Mouse (Mus musculus) ES-E14 (cell line): ENCODE results near the gene Trabd. TPM values are rescaled to one million over a fixed set of nuclear protein-coding genes. Genes with fewer than 3 reads are reported as not detected.

Experiments used
- DNase-seq: peaks from one replicate; pipeline ENCODE4 v3.0.0-alpha.2; 2013; ENCODE audit warnings: low read depth, low spot score
- H3K27ac ChIP-seq: 2 replicates; pipeline ENCODE4 v1.5.1; 2012; ENCODE audit warnings: low read depth, mild to moderate bottlenecking, low read length, moderate library complexity, mixed read lengths; ENCODE audit not compliant: poor library complexity, insufficient read depth, severe bottlenecking
- H3K36me3 ChIP-seq: 2 replicates; pipeline ENCODE4 v1.6.1; 2012; ENCODE audit warnings: mild to moderate bottlenecking, low read length, moderate library complexity, mixed read lengths; ENCODE audit not compliant: control insufficient read depth, poor library complexity, insufficient read depth, severe bottlenecking
- H3K4me1 ChIP-seq, 2 experiments: fragments of 150-350 bp in 1 of 2; sonication (generic) in 1 of 2; 2 replicates each; pipeline ENCODE4 v1.6.1; 2012; ENCODE audit warnings: low read length in 2 of 2, mild to moderate bottlenecking in 1 of 2, mixed read lengths in 1 of 2; ENCODE audit not compliant: control insufficient read depth in 2 of 2, insufficient read depth in 2 of 2, poor library complexity in 1 of 2
- H3K4me3 ChIP-seq, 2 experiments: fragments of 150-350 bp in 1 of 2; sonication (generic) in 1 of 2; 2 replicates each; pipeline ENCODE4 v1.5.1; 2012; ENCODE audit warnings: low read length in 2 of 2, low read depth in 1 of 2, mild to moderate bottlenecking in 1 of 2, mixed read lengths in 1 of 2; ENCODE audit not compliant: insufficient read depth in 1 of 2, poor library complexity in 1 of 2, severe bottlenecking in 1 of 2
- H3K9ac ChIP-seq: 2 replicates; pipeline ENCODE4 v1.6.1; 2012; ENCODE audit warnings: low read depth, mild to moderate bottlenecking, low read length, mixed read lengths; ENCODE audit not compliant: poor library complexity, insufficient read depth, severe bottlenecking
- H3K9me3 ChIP-seq: fragments of 150-350 bp; sonication (generic); 2 replicates; pipeline ENCODE4 v1.6.1; 2012; ENCODE audit warnings: low read depth, mild to moderate bottlenecking, low read length; ENCODE audit not compliant: control insufficient read depth, insufficient read depth
- CHD2 ChIP-seq: IDR thresholded peaks from 2 replicates; pipeline ENCODE4 v1.6.1; 2014; ENCODE audit warnings: mild to moderate bottlenecking, low read depth, low read length, inconsistent platforms
- HCFC1 ChIP-seq: IDR thresholded peaks from 2 replicates; pipeline ENCODE4 v1.6.1; 2012; ENCODE audit warnings: low read length, inconsistent platforms, borderline replicate concordance; ENCODE audit not compliant: insufficient read depth
- MAFK ChIP-seq: IDR thresholded peaks from 2 replicates; pipeline ENCODE4 v1.6.1; 2014; ENCODE audit warnings: mild to moderate bottlenecking, low read depth, low read length, inconsistent platforms; ENCODE audit not compliant: insufficient read depth
- ZC3H11A ChIP-seq: IDR thresholded peaks from 2 replicates; pipeline ENCODE4 v1.6.1; 2012; ENCODE audit warnings: low read depth, mild to moderate bottlenecking, inconsistent platforms, low read length, borderline replicate concordance
- ZNF384 ChIP-seq: IDR thresholded peaks from 2 replicates; pipeline ENCODE4 v1.6.1; 2012; ENCODE audit warnings: low read depth, low read length, inconsistent platforms
- in situ Hi-C, 2 experiments: fragments of 600-800 bp; cut with MboI; formaldehyde crosslinking; loops; one replicate each; pipeline ENCODE4 v1.15.1; 2025; ENCODE audit warnings: low sequenced_read_pairs in 2 of 2, inconsistent platforms in 1 of 2; ENCODE audit not compliant: unreplicated experiment in 2 of 2
- total RNA-seq: library from RNA; depleted of rRNA; stranded (reverse); fragments of 300-350 nt; gene quantifications from 2 replicates; pipeline ENCODE4 v1.2.3, GENCODE M21; 2012

Trabd gene
- total RNA-seq, 1 experiment: 29.9 TPM

DNA sequence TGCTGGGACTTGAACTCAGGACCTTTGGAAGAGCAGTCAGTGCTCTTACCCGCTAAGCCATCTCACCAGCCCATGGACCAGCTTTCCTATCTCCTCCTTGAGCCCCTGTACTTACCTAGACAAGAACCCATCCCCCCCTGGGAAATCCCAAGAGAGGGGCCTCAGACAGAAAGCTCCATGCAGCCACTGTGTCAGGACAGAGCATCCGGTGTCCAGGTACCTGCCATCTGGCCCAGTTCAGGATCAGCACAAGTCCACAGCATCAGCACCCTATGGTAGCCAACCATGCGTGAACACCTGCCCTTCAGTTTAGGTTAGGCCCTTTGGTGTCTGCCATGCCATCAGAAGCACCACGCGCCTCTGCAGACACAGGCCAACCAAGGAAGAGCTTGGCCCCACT lies 10.0 kb upstream of the Trabd start:
- no peak for DNase-seq
- Histone ChIP-seq H3K4me3 (no peak overlapping the region), H3K4me1 (peaks cover 0 to 12% of the 10 kb centered on the region in 2 experiments; a peak in 1 of 4 replicates), H3K36me3 (no peaks in the 10 kb centered on the region), H3K9ac (no peak overlapping the region), H3K9me3 (no peaks in the 10 kb centered on the region), H3K27ac (no peak overlapping the region)
- TF ChIP-seq ZC3H11A: no peak
- no peak for TF ChIP-seq ZNF384
- in situ Hi-C loops: no loop called here

DNA sequence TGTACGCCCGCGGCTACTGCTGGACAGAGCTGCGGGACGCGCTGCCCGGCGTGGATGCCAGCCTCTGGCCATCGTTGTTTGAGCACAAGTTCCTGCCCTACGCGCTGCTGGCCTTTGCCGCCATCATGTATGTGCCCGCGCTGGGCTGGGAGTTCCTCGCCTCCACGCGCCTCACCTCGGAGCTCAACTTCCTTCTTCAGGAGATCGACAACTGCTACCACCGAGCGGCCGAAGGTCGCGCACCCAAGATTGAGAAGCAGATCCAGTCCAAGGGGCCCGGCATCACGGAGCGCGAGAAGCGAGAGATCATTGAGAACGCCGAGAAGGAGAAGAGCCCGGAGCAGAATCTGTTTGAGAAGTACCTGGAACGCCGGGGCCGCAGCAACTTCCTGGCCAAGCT lies 7.3 kb upstream of the Trabd start:
- Histone ChIP-seq H3K27ac (no peak overlapping the region), H3K4me3 (peak overlapping the region; percentile 36 to 63), H3K9me3 (no peaks in the 10 kb centered on the region), H3K36me3 (no peaks in the 10 kb centered on the region), H3K9ac (peak overlapping the region; percentile 9), H3K4me1 (peaks cover 0 to 15% of the 10 kb centered on the region in 2 experiments; a peak in 1 of 4 replicates)
- DNase-seq: no peak
- in situ Hi-C loops: no loop called here
- TF ChIP-seq CHD2: no peak
- no peak for TF ChIP-seq ZNF384
- no peak for TF ChIP-seq MAFK
- TF ChIP-seq HCFC1: no peak

DNA sequence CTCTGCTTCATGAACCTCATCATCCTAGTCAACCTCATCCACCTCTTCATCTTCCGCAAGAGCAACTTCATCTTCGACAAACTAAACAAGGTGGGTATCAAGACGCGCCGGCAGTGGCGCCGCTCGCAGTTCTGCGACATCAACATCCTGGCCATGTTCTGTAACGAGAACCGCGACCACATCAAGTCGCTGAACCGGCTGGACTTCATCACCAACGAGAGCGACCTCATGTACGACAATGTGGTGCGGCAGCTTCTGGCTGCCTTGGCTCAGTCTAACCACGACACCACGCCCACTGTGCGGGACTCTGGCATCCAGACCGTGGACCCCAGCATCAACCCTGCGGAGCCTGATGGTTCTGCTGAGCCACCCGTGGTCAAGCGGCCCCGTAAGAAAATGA lies 6.7 kb upstream of the Trabd start:
- no peaks in the 10 kb centered on the region for H3K36me3 ChIP-seq
- no peak for TF ChIP-seq ZC3H11A
- TF ChIP-seq MAFK: no peak
- no peak for TF ChIP-seq HCFC1
- TF ChIP-seq CHD2: no peak
- no peak for TF ChIP-seq ZNF384
- peaks cover 0 to 15% of the 10 kb centered on the region in 2 experiments; a peak in 1 of 4 replicates for H3K4me1 ChIP-seq
- in situ Hi-C loops: no loop called here
- no peaks in the 10 kb centered on the region for H3K9me3 ChIP-seq
- no peak for DNase-seq
- H3K4me3 ChIP-seq: peak overlapping the region; percentile 46 to 63
- no peak overlapping the region for H3K9ac ChIP-seq
- H3K27ac ChIP-seq: no peak overlapping the region

DNA sequence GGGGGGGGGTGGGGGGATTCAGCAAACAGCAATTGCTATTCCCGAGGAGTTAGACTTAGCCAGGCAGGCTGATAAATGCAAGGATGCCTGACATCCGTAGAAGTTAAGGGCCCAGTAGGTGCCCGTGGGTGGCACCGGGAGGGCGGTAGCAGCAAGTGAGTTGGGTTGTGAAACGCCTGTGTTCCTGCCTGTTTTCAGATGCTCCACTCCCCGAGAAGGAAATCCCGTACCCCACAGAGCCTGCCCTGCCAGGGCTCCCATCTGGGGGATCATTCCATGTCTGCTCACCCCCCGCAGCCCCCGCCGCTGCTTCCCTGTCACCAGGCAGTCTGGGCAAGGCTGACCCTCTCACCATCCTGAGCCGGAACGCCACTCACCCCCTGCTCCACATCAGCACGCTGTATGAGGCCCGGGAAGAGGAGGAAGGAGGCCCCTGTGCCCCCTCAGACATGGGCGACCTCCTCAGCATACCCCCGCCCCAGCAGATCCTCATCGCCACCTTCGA lies 5.5 kb upstream of the Trabd start:
- peaks cover 0 to 15% of the 10 kb centered on the region in 2 experiments; a peak in 1 of 4 replicates for H3K4me1 ChIP-seq
- H3K9ac ChIP-seq: peak overlapping the region; percentile 21; the same call in 1 of the 2 replicates
- TF ChIP-seq ZC3H11A (no peak), HCFC1 (no peak), MAFK (no peak), ZNF384 (no peak), CHD2 (no peak)
- peak overlapping the region; percentile 19 to 39; a peak in 3 of 4 replicates for H3K4me3 ChIP-seq
- no peaks in the 10 kb centered on the region for H3K9me3 ChIP-seq
- in situ Hi-C loops: no loop called here
- DNase-seq: no peak
- no peaks in the 10 kb centered on the region for H3K36me3 ChIP-seq
- no peak overlapping the region for H3K27ac ChIP-seq

DNA sequence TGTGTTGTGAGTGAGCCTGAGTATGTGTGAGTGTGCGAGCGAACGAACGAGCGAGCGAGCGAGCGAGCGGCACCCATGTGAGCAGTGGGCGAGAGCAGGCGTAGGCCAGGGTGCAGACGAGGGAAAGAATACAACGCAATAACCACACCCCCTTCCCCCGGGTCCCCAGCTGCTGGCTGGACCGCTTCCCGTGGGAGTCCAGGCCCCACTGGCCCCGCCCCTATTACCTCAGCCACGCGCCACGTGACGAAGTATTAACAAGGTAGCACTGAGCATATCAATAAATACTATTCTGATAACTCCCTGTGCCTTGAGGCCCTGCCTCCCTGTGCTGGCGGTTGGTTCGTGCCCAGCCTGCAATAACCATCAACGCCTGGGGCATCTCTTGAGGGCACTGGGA lies 4.3 kb upstream of the Trabd start:
- H3K9me3 ChIP-seq: no peaks in the 10 kb centered on the region
- H3K9ac ChIP-seq: no peak overlapping the region
- H3K4me3 ChIP-seq: peak overlapping the region; percentile 16 to 22; a peak in 1 of 4 replicates
- TF ChIP-seq MAFK (no peak), HCFC1 (no peak), ZC3H11A (no peak), CHD2 (no peak), ZNF384 (no peak)
- in situ Hi-C loops: no loop called here
- no peak overlapping the region for H3K27ac ChIP-seq
- H3K4me1 ChIP-seq: peaks cover 0 to 18% of the 10 kb centered on the region in 2 experiments; a peak in 2 of 4 replicates
- no peak for DNase-seq
- no peaks in the 10 kb centered on the region for H3K36me3 ChIP-seq
